Mouse (Mus musculus) heart, postnatal 0 days (tissue): ENCODE data around the gene Rho.

Experiments used
- CTCF ChIP-seq: IDR thresholded peaks from 2 replicates; pipeline ENCODE4 v1.5.1; 2016; ENCODE audit warnings: antibody characterized with exemption, control low read depth, low read depth
- EP300 ChIP-seq: IDR thresholded peaks from 2 replicates; pipeline ENCODE4 v1.6.1; 2016; ENCODE audit warnings: antibody characterized with exemption, low read depth

GRCm38 (mm10) chr6:115891061-115891460, 40.5 kb upstream of the Rho start:
- TF ChIP-seq CTCF (no peak), EP300 (no peak)
